Mouse (Mus musculus) kidney, postnatal 10 days (tissue): ENCODE data around the gene Trank1.

Experiments
- DNase-seq: peaks from one replicate; pipeline ENCODE4 v3.0.0; 2021; ENCODE audit warnings: mixed read lengths

The Trank1 gene

DNA sequence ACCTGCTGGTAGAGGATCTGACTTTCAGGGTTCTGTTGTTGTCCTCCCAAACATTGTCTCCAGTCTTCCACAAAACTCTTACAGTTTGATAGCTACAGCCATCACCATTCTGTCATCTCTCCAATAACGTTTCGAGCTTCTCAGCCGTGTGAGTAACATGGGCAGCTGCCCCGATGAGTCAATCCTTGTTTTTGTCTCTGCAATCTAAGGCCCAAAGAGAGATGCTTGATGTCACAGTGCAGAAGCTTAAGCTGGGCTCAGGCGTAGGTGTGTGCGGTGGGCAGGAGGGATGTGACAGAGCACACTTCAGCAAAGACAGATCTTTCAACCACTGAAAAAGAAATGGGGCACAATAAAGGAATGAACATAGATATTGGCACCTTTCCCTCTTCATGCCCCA is 7.5 kb upstream of the Trank1 start:
- no peak for DNase-seq

DNA sequence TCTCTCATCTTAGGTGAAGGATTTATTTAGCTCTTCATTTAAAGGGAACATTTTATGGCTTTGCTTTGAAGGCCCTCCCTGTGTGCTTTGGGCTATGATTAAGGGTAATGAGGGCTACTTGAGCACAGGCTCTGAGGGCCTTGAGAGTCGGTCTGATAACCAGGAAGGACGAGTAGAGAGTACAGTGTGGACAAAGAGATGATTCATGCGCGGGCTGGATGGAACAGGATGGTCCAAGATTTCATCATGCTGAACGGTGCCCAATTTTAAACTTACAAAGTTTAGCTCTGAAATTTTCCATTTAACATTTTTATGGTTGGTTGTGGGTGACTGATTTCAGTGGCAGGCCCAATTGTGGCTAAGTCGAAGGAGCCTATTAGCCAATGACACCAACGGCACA is 5.4 kb upstream of the Trank1 start:
- DNase-seq = no peak

DNA sequence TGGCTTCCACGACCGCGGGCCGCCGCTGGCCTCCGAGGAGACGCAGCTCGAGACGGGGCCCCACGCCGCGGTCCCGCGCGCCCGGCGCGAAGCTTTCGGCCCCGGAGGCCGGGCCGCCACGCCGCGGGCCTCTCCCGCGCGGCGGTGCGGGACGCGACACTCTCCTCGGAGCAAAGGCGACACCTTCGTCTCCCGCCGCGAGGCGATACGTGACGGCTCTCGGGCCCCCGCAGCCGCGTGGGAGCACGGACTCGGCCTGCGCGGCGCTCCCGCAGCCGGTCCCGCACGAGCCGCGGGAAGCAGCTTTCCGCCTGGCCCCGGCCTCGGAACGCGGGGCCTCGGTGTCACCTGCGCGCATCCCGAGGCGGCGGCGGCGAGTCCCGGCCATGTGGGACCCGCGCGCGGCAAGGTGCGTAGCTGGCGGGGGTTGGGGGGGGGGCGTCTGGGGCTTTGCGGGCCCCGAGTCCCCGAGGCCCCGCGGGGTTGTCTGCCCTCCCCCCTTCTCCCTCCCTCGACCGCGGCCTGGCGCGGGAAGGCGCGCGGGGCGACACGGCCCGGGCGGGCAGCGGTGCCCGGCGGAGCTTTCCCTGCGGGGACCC is 403 bp downstream of the Trank1 start:
- DNase-seq = no peak

DNA sequence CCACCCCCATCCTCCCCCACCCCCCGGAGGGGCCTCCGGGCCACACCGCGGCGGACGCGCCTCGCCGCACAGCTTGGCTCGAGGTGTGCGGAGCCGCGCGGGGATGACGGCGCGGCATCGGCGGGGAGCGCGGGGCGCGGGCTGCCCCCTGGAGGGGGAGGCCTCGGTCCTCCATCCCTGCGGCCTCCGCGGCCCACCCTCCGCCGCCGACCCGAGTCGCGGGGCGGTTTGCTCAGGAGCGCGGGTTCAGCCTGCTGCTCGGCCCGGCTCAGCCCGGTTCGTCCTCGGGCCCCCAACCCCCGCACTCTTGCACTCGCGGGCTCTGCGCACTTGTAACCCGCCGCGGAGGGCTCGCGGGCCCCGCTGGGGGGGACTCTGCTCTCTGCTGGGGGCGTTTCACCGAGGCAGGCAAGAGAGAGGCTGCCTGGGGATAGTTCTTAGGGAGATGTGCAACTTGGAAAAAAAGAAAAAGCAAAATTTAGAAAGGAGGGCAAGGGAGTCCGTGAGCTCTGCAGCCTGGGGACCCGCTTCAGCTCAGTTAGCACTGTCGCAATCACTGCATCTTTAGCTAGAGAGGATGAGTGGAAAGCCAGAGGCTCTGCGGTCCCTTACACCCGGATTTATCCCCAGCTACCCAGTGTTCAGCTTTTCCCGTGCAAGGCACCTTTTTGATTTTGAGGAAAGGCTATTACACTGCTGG is 1.1 kb downstream of the Trank1 start:
- DNase-seq = peak; percentile 9

DNA sequence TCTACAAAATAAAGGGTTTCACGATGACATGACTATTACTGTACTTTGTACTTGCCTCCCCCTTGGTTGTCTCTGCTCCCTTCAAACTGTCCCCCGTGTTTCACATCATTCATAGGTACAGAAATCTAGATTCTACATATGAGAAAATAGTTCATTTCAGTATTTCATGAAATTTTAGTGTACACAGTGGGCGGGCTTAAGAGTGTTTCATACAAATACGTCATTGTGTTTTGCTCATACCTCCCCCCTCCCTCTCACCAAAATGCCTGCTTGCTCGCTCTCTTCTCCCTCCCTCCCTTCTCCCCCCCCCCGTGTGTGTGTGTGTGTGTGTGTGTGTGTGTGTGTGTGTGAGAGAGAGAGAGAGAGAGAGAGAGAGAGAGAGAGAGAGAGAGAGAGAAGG is 1.8 kb downstream of the Trank1 start:
- no peak for DNase-seq

DNA sequence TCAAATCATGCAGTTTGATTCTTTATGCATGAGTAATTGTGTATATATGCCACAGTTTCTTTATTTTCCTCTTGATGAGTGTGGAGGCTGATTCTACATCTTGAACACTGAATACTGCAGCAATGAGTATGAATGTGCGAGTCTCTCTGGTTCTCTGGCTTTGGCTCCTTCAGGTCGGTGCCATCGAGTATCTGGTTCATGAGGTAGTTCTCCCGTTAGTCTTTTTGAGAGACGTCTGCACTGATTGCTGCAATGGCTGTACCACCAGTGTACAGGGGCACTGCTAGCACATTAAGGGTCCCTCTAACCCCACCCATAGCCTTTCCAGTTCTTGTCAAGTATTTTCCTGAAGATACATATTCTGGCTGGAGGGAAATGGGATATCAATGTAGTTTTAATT is 2.3 kb downstream of the Trank1 start:
- DNase-seq = no peak

DNA sequence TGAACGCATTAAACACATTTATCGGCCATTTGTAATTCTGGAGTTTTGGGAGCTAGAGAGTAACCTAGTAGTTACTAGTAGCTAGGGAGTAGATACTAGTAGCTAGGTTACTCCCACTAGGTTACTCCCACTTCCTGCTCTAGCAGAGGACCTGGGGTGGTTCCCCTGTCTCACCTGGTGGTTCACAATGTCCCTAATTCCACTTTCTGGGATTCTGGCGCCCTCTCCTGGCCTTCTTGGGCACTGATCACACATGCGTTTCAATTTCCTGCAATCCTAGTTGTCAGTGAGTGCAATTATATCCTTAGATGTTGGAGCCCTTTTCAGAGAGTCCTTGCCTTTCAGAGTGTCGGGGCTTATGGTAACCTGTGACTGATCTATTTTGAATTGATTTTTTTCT is 2.7 kb downstream of the Trank1 start:
- DNase-seq = peak; percentile 73

DNA sequence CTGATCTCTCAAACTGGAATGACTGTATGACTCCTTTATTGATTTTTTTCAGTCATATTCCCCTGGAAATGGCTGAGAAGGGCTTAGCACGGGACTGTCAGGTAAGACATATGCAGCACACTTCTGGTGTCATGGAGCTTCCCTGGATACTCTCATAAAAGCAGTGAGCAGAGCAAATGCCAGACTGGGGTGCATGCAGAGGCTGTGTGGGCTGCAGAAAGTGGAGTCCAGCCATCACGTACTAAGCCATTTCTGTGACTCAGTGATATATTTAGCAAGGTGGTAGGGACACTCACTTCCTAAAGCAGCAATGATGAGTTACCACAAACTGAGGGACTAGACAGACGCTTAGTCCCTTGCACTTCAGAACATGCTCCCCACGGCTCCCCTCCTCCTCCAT is 9.4 kb downstream of the Trank1 start:
- no peak for DNase-seq

DNA sequence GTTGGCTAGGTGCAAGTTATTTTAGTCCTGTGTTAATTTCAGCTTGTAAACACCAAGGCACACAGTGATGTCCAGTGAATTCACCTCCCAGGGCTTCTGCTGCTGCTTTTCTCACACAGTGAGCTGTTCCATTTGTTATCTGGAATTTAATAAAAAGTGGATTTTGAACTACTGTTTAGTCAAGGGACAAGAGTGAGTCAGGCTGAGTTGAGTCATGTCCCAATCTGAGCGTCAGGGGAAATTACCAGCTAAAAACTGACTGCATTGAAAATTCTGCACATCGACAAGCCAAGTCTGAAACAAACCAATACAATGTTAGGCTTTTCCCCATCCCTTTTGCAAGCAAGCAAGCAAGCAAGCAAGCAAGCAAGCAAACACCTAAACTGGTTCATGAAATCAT is 13.3 kb downstream of the Trank1 start:
- DNase-seq = no peak

DNA sequence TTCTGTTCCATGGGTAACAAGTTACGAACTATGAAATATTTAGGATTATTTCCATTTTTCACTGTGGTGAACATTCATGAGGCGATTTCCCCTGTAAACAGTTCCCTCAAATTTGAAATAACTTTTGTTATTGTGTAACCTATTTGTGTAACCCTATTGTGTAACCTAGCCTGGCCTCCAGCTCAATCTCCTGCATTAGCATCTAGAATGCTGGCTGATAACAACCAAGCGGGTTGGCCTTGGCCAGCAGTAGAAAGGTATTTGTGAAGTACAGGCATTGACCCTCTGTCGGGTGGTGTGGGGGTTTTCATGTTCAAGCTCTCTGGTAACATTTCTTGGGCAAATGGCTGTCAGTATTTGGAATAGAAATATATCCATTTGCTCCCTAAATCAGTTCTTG is 18.3 kb downstream of the Trank1 start:
- DNase-seq = no peak

DNA sequence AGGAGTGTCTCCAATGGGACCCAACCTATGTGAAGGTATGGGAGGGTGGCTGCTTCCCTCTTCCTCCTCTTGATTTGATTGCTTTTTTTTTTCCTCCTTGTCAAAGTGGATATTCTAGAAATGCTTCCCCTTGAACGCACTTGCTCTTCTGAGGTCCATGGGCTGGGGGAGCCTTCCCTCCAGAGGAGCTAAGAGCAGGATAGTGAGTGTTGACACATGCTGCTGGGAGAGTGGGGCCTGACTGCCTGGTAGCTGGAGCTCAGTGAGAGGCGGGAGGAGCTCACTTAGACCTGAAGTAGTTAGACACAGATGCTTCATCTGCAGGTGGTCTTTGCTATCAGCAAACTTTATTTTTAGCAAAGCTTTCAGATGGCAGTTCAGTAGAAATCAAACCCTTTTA is 22.3 kb downstream of the Trank1 start:
- no peak for DNase-seq

DNA sequence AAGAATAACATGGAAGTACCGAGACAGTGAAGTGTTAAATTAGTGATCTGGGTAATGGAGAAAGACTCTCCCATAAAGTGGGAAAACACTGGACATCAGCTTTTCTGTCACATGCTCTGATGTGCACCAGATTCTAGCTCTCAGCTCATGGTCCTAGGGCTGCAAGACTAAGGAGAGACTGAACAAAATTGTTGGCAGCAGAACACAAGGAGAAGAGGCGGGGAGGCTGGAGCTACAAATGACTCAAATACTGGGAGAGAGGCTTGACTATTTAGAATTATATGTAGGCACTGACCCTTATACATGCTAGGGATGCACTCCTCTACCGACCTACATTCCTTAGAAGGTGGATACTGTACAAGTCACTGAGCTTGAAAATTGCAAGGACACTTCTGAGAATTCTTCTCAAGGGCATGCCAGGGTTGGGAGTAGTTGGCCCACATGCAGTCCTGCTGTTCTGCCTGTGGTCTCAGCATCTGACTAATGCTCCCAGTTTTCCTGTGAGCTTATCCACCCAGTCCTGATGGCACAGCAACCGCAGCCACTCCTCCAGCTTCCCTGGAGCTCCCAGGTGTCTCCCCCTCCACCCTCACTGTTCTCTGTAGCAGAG is 23.1 kb downstream of the Trank1 start:
- no peak for DNase-seq

DNA sequence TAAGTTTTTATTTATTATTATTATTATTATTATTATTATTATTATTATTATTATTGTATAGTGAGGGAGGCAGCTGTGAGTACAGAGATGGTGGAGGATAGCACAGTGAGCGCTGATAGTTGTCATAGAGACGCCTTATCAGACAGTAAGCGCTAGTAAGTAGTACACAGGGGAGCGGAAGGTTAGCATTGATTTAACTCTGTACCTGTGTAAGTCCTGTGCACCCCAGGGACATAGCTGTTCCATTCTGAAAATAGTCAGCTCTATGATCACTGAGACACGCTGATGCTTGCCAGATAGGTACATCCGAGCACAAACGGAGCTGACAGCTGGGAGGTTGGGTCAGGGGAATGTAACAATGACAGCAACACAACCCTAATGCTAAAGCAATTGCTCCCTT is 39.7 kb downstream of the Trank1 start:
- no peak for DNase-seq

DNA sequence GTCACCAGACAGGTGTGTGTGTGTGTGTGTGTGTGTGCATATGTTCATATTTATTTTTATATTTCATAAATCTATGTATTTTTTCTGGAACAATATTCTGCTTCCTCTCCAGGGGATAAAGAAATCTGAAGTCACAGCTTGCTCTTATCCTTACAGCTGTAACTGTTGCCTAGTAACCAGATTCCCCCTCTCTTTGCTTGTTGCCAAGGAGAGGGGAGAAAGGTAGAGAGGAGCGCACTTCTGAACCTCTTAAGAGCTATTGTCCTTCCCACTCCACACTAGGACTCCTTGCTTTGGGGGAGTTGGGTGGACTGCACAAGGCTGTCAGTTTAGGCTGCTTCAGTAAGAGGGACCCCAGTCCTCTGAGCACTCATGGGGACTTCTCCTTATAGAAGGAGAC is 40.1 kb downstream of the Trank1 start:
- no peak for DNase-seq

DNA sequence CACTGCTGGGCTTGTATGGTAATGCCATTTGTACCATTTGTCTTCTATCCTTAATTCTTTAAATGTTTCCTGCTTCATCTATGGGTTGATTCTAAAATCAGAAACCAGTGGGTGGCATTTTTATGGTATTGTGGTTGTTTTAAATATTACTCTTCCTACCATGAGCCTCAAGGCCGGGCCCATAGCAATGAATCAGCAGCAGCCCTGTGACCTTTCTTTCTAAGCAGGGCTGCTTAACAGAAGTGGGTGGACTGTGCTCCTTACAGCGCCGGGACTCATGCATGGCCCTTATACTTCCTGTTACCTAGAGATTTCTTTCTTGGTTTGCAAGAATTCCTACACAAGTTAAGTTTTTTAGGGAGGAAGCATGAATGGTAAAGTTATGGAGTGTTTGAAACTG is 41.1 kb downstream of the Trank1 start:
- no peak for DNase-seq

DNA sequence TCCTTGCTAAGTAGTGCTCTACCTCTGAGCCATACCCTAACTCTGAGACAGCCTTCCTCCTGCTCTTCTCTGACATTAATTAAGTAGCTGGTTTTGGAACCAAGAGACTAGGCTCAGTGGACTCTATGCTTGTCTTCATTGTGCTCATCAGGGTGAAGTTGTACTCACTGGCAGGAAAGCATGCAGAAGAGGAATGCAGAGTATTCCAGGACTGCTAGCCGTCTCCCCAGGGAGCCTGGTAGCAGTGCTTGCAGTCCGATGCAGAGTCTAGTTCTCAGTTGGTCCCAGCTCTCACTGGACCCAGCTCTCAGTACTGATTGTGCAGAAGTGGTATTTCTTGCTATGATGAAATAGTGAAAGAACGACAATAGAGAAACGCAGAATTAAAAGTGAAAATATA is 43.5 kb downstream of the Trank1 start:
- no peak for DNase-seq

DNA sequence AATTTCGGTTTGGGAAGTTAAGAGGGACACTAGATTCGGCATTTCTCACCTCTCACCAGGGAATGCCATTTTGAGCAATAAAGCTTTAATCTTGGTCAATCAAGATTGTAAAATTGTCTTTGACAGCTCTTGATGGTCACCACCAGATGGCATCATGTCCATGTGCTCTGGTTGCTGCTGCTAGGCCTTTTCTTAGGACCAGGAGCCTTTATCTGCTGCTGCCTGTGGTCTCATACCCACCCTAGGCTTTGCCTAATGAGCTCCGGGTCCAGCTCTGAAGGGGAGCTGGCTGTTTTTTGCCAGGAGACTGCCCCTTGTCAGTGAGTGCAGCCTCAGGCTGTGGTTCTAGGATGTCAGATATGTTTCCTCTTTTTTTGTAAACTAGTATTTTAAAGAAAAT is 44.8 kb downstream of the Trank1 start:
- DNase-seq = peak; percentile 48

DNA sequence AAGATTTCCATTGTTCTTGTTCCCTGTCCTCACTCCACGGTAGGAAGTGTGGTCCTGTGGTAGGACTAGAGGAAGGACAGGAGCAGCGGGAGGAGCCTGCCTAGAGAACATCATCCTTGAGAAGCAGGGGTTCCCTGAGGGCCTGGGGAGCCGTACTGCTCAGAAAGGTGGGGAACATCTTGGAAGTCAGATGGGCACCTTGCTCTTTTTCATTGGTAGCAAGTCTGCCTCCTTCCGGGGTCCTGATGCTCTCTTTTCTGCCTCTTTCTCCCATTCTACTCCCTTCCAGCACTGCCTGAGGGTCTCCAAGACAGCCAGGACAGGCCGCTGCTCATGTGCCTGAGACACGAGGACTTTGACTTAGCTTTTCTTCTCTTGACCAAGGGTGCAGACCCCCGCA is 52.1 kb downstream of the Trank1 start:
- no peak for DNase-seq

DNA sequence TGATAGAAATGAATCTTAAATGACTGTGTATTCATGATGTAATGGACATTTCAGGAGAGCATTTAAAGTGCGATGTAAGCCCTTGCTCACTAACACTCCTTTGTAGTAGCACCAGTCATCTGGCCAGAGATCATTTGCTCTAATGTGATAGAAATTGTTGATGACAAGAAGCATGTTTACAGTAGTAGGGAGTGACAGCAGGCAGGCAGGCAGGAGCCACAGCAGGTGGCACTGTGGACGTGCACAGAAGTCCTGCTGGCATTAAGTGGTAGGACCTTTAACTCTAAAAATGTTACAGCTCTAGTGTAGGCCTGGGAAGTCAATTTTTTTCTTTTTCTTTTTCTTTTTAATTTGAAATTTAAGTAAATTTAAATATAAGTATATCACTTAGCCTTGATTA is 56.2 kb downstream of the Trank1 start:
- DNase-seq = no peak

DNA sequence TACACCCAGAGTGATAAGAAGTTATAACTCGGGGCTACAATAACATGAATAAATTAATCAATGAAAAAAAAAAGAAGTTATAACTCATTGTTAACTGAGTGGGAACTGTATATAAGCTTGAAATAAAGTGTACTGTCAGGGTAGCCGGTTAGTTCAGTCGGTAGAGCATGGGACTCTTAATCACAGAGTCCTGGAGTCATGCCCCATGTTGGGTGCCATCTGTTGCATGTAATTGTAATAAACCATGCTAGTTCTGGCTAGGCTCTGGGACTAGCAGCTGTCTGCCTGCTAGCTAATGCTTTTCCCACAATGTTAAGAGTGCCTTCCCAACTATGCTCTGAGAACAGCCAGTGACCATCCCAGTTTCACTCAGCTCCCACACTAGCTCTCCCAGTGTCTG is 60.5 kb downstream of the Trank1 start:
- no peak for DNase-seq

DNA sequence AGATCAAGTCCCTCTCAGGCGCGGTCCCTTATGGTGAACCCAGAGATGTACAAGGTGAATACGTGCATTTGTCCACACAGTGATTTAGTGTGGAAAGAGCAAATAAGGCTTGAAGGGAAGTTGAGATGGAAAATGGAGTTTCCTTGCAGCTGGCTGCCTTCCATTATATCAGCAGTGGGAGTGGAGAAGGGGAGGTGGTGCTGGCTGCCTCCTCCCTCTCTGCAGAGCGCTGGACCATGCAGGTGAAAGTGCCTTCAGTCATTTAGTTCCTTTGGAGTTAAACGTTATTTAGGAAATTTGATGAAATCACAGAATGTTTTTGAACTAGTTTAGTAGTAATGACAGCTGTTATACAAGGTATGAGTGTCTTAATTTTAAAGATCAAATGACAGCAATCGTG is 66.3 kb downstream of the Trank1 start:
- DNase-seq = no peak

DNA sequence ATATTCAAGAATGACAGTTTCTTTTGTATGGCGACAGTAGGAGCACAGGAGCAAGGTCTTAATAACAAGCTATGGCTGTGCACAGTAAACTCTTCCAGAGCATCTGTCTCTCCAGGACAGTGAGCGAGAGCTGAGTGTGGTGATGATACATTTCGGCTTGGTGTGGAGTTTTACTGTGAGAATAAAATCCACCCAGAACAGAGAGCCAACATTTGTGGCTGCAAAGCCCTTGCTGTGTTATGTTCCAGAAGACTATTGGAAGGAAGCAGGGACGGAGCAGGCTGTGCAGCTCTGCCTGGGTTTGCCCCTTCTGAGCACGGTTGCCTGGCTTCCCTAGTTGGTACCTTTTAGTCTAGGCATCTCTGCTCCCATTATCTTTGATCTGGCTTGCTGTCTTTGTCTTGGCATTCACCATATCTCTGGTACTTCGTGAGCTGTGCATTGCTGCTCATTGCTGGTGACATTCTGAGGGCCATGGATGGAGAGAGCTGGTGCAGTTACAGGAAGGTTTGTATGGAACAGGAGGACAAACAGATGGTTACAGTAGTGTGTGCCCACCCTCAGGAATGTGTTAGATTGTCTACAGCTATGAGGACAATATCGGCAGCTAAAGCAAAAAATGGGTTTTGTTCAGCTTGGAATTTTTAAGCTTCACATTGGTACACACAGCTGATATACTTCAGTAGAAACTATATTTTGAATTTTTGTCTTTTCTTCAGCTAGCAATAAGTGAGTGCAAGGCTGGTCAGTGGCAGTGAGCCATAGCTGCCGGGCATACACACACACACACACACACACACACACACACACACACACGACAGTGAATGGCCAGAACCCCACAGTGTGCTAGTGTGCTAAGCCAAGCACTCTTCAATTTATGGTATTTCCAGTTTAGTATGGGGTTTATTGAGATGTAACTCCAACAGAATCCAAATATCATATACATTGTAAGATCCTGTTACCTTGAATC is 69.8 kb downstream of the Trank1 start:
- no peak for DNase-seq

DNA sequence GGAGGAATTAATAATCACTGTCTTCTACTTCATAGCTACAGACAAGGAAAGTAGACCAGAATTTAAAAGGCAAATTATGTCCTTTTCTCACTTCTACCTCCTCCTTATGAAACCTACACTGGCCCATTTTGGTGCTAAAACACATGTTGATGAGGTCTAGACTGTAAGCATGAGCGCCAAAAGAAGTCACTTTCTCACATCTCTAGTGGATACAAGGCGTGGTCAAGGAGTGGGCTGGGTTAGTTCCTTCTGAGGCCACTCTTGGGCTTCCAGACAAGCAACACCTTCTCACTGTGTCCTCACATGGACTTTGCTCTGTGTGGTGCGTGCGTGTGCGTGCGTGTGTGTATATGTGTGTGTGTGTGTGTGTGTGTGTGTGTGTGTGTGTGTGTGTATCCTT is 70.9 kb downstream of the Trank1 start:
- no peak for DNase-seq

DNA sequence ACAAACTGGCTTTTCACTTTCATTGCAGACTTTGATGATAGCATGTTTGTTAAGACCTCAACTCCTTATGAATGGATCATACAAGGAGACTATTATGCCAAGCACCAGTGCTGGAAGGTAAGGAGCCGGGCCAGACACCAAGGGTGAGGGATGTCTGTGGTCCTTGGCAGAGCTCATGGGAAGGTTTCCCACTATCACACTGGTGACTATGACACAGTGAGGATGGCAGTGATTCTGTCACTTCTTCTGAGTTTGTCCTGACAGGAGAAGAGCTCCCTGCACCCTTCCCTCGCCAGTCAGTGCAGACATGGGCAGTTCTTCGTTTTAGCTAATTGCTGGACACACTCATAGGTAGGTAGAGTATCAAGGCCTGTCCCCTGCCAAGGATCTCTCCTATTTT is 71.5 kb downstream of the Trank1 start:
- DNase-seq = no peak
